Mouse (Mus musculus): ENCODE data around the gene Rac2. TPM values are rescaled to one million over a fixed set of nuclear protein-coding genes. Genes with fewer than 3 reads are reported as not detected.

The Rac2 gene
- total RNA-seq, 2 experiments from 2014 or later, result 21.3 to 27.1 TPM

- no peak for DNase-seq
Observed at GRCm38 (mm10) chr15:78521331-78521730, 51.3 kb downstream of the Rac2 start.

GRCm38 (mm10) chr15:78520112-78520715 is 52.4 kb downstream of the Rac2 start:
- DNase-seq, result peak; percentile 56

- DNase-seq, result no peak
Observed at GRCm38 (mm10) chr15:78518221-78518620, 54.4 kb downstream of the Rac2 start.

GRCm38 (mm10) chr15:78515759-78516158 is 56.8 kb downstream of the Rac2 start:
- no peak for DNase-seq

- DNase-seq, result peak; percentile 88
Observed at GRCm38 (mm10) chr15:78514393-78515146, 58.0 kb downstream of the Rac2 start.

GRCm38 (mm10) chr15:78513019-78513418 is 59.6 kb downstream of the Rac2 start:
- no peak for DNase-seq

GRCm38 (mm10) chr15:78511951-78512350 is 60.6 kb downstream of the Rac2 start:
- no peak for DNase-seq

- DNase-seq, result no peak
Observed at GRCm38 (mm10) chr15:78510736-78511135, 61.8 kb downstream of the Rac2 start.

GRCm38 (mm10) chr15:78510121-78510576 is 62.4 kb downstream of the Rac2 start:
- no peak for DNase-seq

- DNase-seq, result no peak
Observed at GRCm38 (mm10) chr15:78509297-78509899, 63.2 kb downstream of the Rac2 start.

Other genes starting within 250 kb of the Rac2 start
- 10 to 100 TPM; 18.4 to 20.1 TPM for gene Csf2rb, start 247.0 kb downstream of the Rac2 start, total RNA-seq (2021)
- not detected for gene Tex33, start 176.9 kb downstream of the Rac2 start, total RNA-seq (2021)
- gene Tst, start 166.9 kb downstream of the Rac2 start, total RNA-seq (2021), result 100 to 1,000 TPM; 179 to 204 TPM
- 10 to 100 TPM; 49.1 to 52.0 TPM for gene Mpst, start 166.4 kb downstream of the Rac2 start, total RNA-seq (2021)
- 10 to 100 TPM; 85.2 to 94.8 TPM for gene Kctd17, start 144.2 kb downstream of the Rac2 start, total RNA-seq (2021)
- gene Tmprss6, start 104.1 kb downstream of the Rac2 start, total RNA-seq (2021), result 10 to 100 TPM; 24.7 to 59.5 TPM
- gene Il2rb, start 77.5 kb downstream of the Rac2 start, total RNA-seq (2021), result 1 to 10 TPM; 1.9 TPM
- 10 to 100 TPM; 58.9 to 63.4 TPM for gene C1qtnf6, start 41.4 kb downstream of the Rac2 start, total RNA-seq (2021)
- gene Sstr3, start 28.1 kb downstream of the Rac2 start, total RNA-seq (2021), result under 1 TPM; 0.39 to 0.42 TPM
- 1 to 10 TPM; 7.0 to 9.9 TPM for gene Cyth4, start 24.3 kb upstream of the Rac2 start, total RNA-seq (2021)
- 1 to 10 TPM; 2.5 to 2.9 TPM for gene Elfn2, start 146.0 kb upstream of the Rac2 start, total RNA-seq (2021)
- 10 to 100 TPM; 15.5 to 17.7 TPM for gene Mfng, start 200.7 kb upstream of the Rac2 start, total RNA-seq (2021)
- gene Card10, start 230.3 kb upstream of the Rac2 start, total RNA-seq (2021), result 10 to 100 TPM; 12.0 to 12.4 TPM